Mouse (Mus musculus): ENCODE results near the gene C77080. TPM values are rescaled to one million over a fixed set of nuclear protein-coding genes. Genes with fewer than 3 reads are reported as not detected.
"Not testable (repeated sequence)": the region's sequence is repeated elsewhere in the genome, so short reads cannot be mapped to it uniquely, and the experiment has no call there.

Gene C77080
- polyA plus RNA-seq, 2 experiments = 0.74 to 1.2 TPM

GRCm38 (mm10) chr4:129221097-129222010 is 39.9 kb downstream of the C77080 start:
- Histone ChIP-seq H3K9me3 (ENCODE audit: control insufficient read depth, low read length) (no peaks in the 10 kb centered on the region), H3K4me1 (replicated peaks; ENCODE audit: control insufficient read depth in 2 of 2, insufficient read depth in 2 of 2, low read length in 1 of 2) (no peaks in the 10 kb centered on the region), H3K27me3 (ENCODE audit: control insufficient read depth, insufficient read depth, low read length) (peaks cover 47% of the 10 kb centered on the region), H3K27ac (no peak overlapping the region), H3K36me3 (replicated peaks; ENCODE audit: control insufficient read depth, insufficient read depth, low read depth) (peaks cover 40% of the 10 kb centered on the region), H3K4me2 (ENCODE audit: low read depth) (no peak overlapping the region), H3K9ac (replicated peaks) (no peak overlapping the region), H3K4me3 (ENCODE audit: insufficient read depth in 1 of 2, low read depth in 2 of 2, low read length in 2 of 2) (no peak overlapping the region)
- TF ChIP-seq CTCF (IDR thresholded peaks at IDR 0.05; ENCODE audit: low read depth) = no peak
- TF ChIP-seq EP300 (IDR thresholded peaks at IDR 0.05; ENCODE audit: low read depth) = no peak
- ATAC-seq (ENCODE audit: insufficient read depth) = no peak
- WGBS (ENCODE audit: insufficient replicate concordance) = 60% methylated on average over 23 of the region's 23 CpGs
- DNase-seq (ENCODE audit: low read depth in 3 of 3, low spot score in 3 of 3) = no peak

- DNase-seq (ENCODE audit: low read depth in 3 of 3, low spot score in 3 of 3) (no peak), ATAC-seq (ENCODE audit: insufficient read depth) (no peak)
- Histone ChIP-seq H3K36me3 (replicated peaks; ENCODE audit: control insufficient read depth, insufficient read depth, low read depth) (peaks cover 44% of the 10 kb centered on the region), H3K9ac (replicated peaks) (no peak overlapping the region), H3K27ac (no peak overlapping the region), H3K9me3 (ENCODE audit: control insufficient read depth, low read length) (no peaks in the 10 kb centered on the region), H3K4me3 (ENCODE audit: insufficient read depth in 1 of 2, low read depth in 2 of 2, low read length in 2 of 2) (no peak overlapping the region), H3K4me2 (ENCODE audit: low read depth) (no peak overlapping the region), H3K4me1 (replicated peaks; ENCODE audit: control insufficient read depth in 2 of 2, insufficient read depth in 2 of 2, low read length in 1 of 2) (no peaks in the 10 kb centered on the region), H3K27me3 (ENCODE audit: control insufficient read depth, insufficient read depth, low read length) (peaks cover 39% of the 10 kb centered on the region)
- WGBS (ENCODE audit: insufficient replicate concordance) = 75% methylated on average over 7 of the region's 7 CpGs
- TF ChIP-seq CTCF (IDR thresholded peaks at IDR 0.05; ENCODE audit: low read depth) = no peak
- TF ChIP-seq EP300 (IDR thresholded peaks at IDR 0.05; ENCODE audit: low read depth) = no peak
These were observed 40.7 kb downstream of the C77080 start for GRCm38 (mm10) chr4:129220376-129221089.

DNA sequence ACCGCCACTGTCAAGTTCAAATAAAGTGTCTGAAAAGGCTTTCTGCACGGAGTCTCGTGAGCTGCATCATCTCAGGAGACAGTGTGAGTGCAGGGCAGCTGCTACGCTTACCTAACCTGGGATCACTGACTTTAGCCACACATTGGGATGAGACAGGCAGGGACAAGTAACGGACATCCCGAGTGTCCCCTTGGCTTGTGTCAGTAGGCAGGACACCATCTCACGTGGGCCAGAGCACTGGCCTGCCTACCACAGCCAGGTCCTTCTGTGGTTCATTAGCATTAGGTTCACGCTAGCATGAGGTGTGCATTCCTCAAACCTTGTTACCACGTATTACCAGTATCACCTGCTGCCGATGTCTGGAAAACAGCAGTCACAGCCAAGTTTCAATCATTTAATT is 42.0 kb downstream of the C77080 start:
- H3K27me3 ChIP-seq (ENCODE audit: control insufficient read depth, insufficient read depth, low read length) = peaks cover 26% of the 10 kb centered on the region
- H3K27ac ChIP-seq = no peak overlapping the region
- TF ChIP-seq EP300 (IDR thresholded peaks at IDR 0.05; ENCODE audit: low read depth) (no peak), CTCF (IDR thresholded peaks at IDR 0.05; ENCODE audit: low read depth) (no peak)
- no peak overlapping the region for H3K9ac ChIP-seq (replicated peaks)
- DNase-seq (ENCODE audit: low read depth in 3 of 3, low spot score in 3 of 3) (no peak), ATAC-seq (ENCODE audit: insufficient read depth) (no peak)
- no peaks in the 10 kb centered on the region for H3K4me1 ChIP-seq (replicated peaks; ENCODE audit: control insufficient read depth in 2 of 2, insufficient read depth in 2 of 2, low read length in 1 of 2)
- no peak overlapping the region for H3K4me2 ChIP-seq (ENCODE audit: low read depth)
- H3K4me3 ChIP-seq (ENCODE audit: insufficient read depth in 1 of 2, low read depth in 2 of 2, low read length in 2 of 2) = no peak overlapping the region
- peaks cover 57% of the 10 kb centered on the region for H3K36me3 ChIP-seq (replicated peaks; ENCODE audit: control insufficient read depth, insufficient read depth, low read depth)
- no peaks in the 10 kb centered on the region for H3K9me3 ChIP-seq (ENCODE audit: control insufficient read depth, low read length)
- WGBS (ENCODE audit: insufficient replicate concordance) = 83% methylated on average over 10 of the region's 10 CpGs

DNA sequence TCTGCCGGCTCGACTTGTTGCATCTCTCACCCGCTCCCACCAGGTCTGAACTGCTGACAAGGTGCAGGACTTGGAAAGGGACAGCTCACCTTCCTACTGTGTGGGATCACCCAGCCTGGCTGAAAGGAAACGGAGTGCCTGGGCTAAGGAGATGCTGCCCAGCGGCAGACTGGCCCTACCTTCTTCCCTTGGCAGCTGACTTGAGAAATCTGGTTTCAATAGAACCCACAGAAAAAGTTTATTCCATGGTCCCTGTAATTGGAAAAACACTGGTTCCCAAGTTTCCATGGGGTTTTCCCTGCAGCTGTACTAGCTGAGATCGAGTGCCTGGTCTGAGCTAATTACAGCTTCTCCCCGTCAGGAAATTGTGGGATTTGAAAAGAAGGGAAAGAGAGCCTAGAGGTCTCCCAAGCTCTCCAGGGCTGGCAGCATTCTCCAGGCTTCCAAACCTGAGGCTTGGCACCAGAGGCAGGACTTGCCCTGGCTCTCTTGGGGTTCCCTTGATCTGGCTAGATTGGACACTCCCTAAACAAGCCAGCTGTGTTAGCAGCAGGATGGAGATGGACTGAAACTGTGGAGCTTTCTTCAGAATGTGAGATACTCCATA is 42.5 kb downstream of the C77080 start:
- WGBS (ENCODE audit: insufficient replicate concordance) = 78% methylated on average over 7 of the region's 7 CpGs
- no peak overlapping the region for H3K4me3 ChIP-seq (ENCODE audit: insufficient read depth in 1 of 2, low read depth in 2 of 2, low read length in 2 of 2)
- no peaks in the 10 kb centered on the region for H3K4me1 ChIP-seq (replicated peaks; ENCODE audit: control insufficient read depth in 2 of 2, insufficient read depth in 2 of 2, low read length in 1 of 2)
- H3K4me2 ChIP-seq (ENCODE audit: low read depth) = no peak overlapping the region
- no peak overlapping the region for H3K27ac ChIP-seq
- no peak for ATAC-seq (ENCODE audit: insufficient read depth)
- no peak overlapping the region for H3K9ac ChIP-seq (replicated peaks)
- H3K27me3 ChIP-seq (ENCODE audit: control insufficient read depth, insufficient read depth, low read length) = peaks cover 21% of the 10 kb centered on the region
- peaks cover 63% of the 10 kb centered on the region for H3K36me3 ChIP-seq (replicated peaks; ENCODE audit: control insufficient read depth, insufficient read depth, low read depth)
- DNase-seq (ENCODE audit: low read depth in 3 of 3, low spot score in 3 of 3) = no peak
- TF ChIP-seq CTCF (IDR thresholded peaks at IDR 0.05; ENCODE audit: low read depth) = no peak
- no peak for TF ChIP-seq EP300 (IDR thresholded peaks at IDR 0.05; ENCODE audit: low read depth)
- H3K9me3 ChIP-seq (ENCODE audit: control insufficient read depth, low read length) = no peaks in the 10 kb centered on the region

DNA sequence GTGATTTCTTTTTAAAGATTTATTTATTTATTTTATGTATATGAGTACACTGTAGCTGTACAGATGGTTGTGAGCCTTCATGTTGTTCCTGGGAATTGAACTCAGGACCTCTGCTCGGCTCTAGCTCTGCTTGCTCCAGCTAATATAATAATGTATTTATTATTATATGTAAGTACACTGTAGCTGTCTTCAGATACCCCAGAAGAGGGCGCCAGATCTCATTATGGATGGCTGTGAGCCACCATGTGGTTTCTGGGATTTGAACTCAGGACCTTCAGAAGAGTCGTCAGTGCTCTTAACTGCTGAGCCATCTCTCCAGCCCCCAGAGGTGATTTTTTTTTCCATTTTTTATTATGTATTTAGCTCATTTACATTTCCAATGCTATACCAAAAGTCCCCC is 48.7 kb downstream of the C77080 start:
- peak; percentile 45 for TF ChIP-seq CTCF (IDR thresholded peaks at IDR 0.05; ENCODE audit: low read depth)
- H3K9me3 ChIP-seq (ENCODE audit: control insufficient read depth, low read length); H3K4me2 ChIP-seq (ENCODE audit: low read depth); H3K27ac ChIP-seq; ATAC-seq (ENCODE audit: insufficient read depth); H3K4me1 ChIP-seq (replicated peaks; ENCODE audit: control insufficient read depth in 2 of 2, insufficient read depth in 2 of 2, low read length in 1 of 2); H3K9ac ChIP-seq (replicated peaks); H3K4me3 ChIP-seq (ENCODE audit: insufficient read depth in 1 of 2, low read depth in 2 of 2, low read length in 2 of 2); DNase-seq (ENCODE audit: low read depth in 3 of 3, low spot score in 3 of 3); H3K27me3 ChIP-seq (ENCODE audit: control insufficient read depth, insufficient read depth, low read length): not testable (repeated sequence)
- H3K36me3 ChIP-seq (replicated peaks; ENCODE audit: control insufficient read depth, insufficient read depth, low read depth) = peaks cover 85% of the 10 kb centered on the region
- 61% methylated on average over 3 of the region's 3 CpGs for WGBS (ENCODE audit: insufficient replicate concordance)

Data from liver, embryonic 14.5 days (tissue).